Mouse (Mus musculus): ENCODE measurements around the gene Rbfox2.

- TF ChIP-seq CTCF (IDR thresholded peaks at IDR 0.05; ENCODE audit: control insufficient read depth, insufficient read depth, low read length) (no peak), POLR2A (IDR thresholded peaks at IDR 0.05; ENCODE audit: borderline replicate concordance, control insufficient read depth, low read depth, low read length) (no peak)
Measured at GRCm38 (mm10) chr15:77336968-77337341, 30.2 kb upstream of the Rbfox2 start.

Data from bone marrow, adult 2 months (tissue).